Mouse (Mus musculus) intestine, embryonic 14.5 days (tissue): ENCODE measurements around the gene Lgals1. TPM values are rescaled to one million over a fixed set of nuclear protein-coding genes. Genes with fewer than 3 reads are reported as not detected.
A peak's percentile ranks its signal among the peaks of the same experiment; 100 is the strongest.

ENCODE experiments used
- ATAC-seq: fragments of 200-750 bp; cut with Nextera tagmentation; replicated peaks from 2 replicates; pipeline ENCODE4 v1.8.0; 2017; ENCODE audit warnings: low read depth, moderate number of reproducible peaks, moderate TSS enrichment, moderate library complexity; ENCODE audit not compliant: low FRiP score, low TSS enrichment
- DNase-seq: peaks from one replicate; pipeline ENCODE4 v3.0.0-alpha.2; 2018; ENCODE audit warnings: low spot score
- H3K27ac ChIP-seq: fragments of 300-500 bp; sonication (generic); 2 replicates; pipeline ENCODE4 v1.5.1; 2014; ENCODE audit warnings: low read depth, mild to moderate bottlenecking, control low read depth
- H3K27me3 ChIP-seq: fragments of 300-500 bp; sonication (generic); replicated peaks from 2 replicates; pipeline ENCODE4 v1.6.1; 2014; ENCODE audit warnings: low read length, control low read depth; ENCODE audit not compliant: control insufficient read depth, insufficient read depth
- H3K36me3 ChIP-seq: fragments of 300-500 bp; sonication (generic); 2 replicates; pipeline ENCODE4 v1.6.1; 2014; ENCODE audit warnings: low read length, control low read depth; ENCODE audit not compliant: control insufficient read depth, insufficient read depth
- H3K4me1 ChIP-seq: fragments of 300-500 bp; sonication (generic); replicated peaks from 2 replicates; pipeline ENCODE4 v1.6.1; 2014; ENCODE audit warnings: low read length, control low read depth, mixed read lengths; ENCODE audit not compliant: control insufficient read depth, insufficient read depth
- H3K4me2 ChIP-seq: fragments of 300-500 bp; sonication (generic); 2 replicates; pipeline ENCODE4 v1.6.1; 2014; ENCODE audit warnings: low read length
- H3K4me3 ChIP-seq: fragments of 300-500 bp; sonication (generic); 2 replicates; pipeline ENCODE4 v1.5.1; 2014; ENCODE audit warnings: low read depth, low read length, control low read depth, mixed read lengths
- H3K9ac ChIP-seq: fragments of 300-500 bp; sonication (generic); 2 replicates; pipeline ENCODE4 v1.6.1; 2014; ENCODE audit warnings: mild to moderate bottlenecking, low read length
- H3K9me3 ChIP-seq: fragments of 300-500 bp; sonication (generic); 2 replicates; pipeline ENCODE4 v1.6.1; 2016; ENCODE audit warnings: low read length, control low read depth; ENCODE audit not compliant: control insufficient read depth
- WGBS: fragments of 180-500 bp; shearing (Covaris S2); extraction: QIAGEN DNeasy Blood & Tissue Kit; methylation state at CpG from one replicate; pipeline ENCODE4 v1.1.7; 2014; 5-methylcytosine and 5-hydroxymethylcytosine counted together
- polyA plus RNA-seq: library from polyadenylated mRNA; unstranded; fragments of >200 nt; fragmentation: Nextera tagmentation; extraction: Ambion mirVana; gene quantifications from 2 replicates; pipeline ENCODE4 v1.2.1, GENCODE M21; 2014

Lgals1 gene
- polyA plus RNA-seq, 1 experiment from 2014 or later, result 1,194 TPM

GRCm38 (mm10) chr15:78937311-78937710, 10.8 kb downstream of the Lgals1 start:
- Histone ChIP-seq H3K9ac (no peak overlapping the region), H3K9me3 (no peaks in the 10 kb centered on the region), H3K4me2 (no peak overlapping the region), H3K4me1 (peaks cover 8% of the 10 kb centered on the region), H3K27ac (no peak overlapping the region), H3K4me3 (no peak overlapping the region), H3K36me3 (peaks cover 47% of the 10 kb centered on the region), H3K27me3 (no peaks in the 10 kb centered on the region)
- ATAC-seq (no peak), DNase-seq (no peak)
- 87% methylated on average over 10 of the region's 10 CpGs for WGBS

- peaks cover 47% of the 10 kb centered on the region for H3K36me3 ChIP-seq
- no peak overlapping the region for H3K27ac ChIP-seq
- H3K4me3 ChIP-seq, result no peak overlapping the region
- no peak overlapping the region for H3K4me2 ChIP-seq
- no peaks in the 10 kb centered on the region for H3K27me3 ChIP-seq
- no peak overlapping the region for H3K9ac ChIP-seq
- 83% methylated on average over 2 of the region's 2 CpGs for WGBS
- ATAC-seq (no peak), DNase-seq (no peak)
- H3K4me1 ChIP-seq, result peaks cover 8% of the 10 kb centered on the region
- H3K9me3 ChIP-seq, result no peaks in the 10 kb centered on the region
These were observed 11.4 kb downstream of the Lgals1 start for GRCm38 (mm10) chr15:78937963-78938362.

- no peak overlapping the region for H3K9ac ChIP-seq
- H3K4me3 ChIP-seq, result no peak overlapping the region
- H3K9me3 ChIP-seq, result no peaks in the 10 kb centered on the region
- H3K4me2 ChIP-seq, result no peak overlapping the region
- no peak for ATAC-seq
- no peak overlapping the region for H3K27ac ChIP-seq
- no peaks in the 10 kb centered on the region for H3K27me3 ChIP-seq
- no peak for DNase-seq
- peaks cover 8% of the 10 kb centered on the region for H3K4me1 ChIP-seq
- peaks cover 47% of the 10 kb centered on the region for H3K36me3 ChIP-seq
- WGBS, result 92% methylated on average over 13 of the region's 13 CpGs
These were observed 13.8 kb downstream of the Lgals1 start for GRCm38 (mm10) chr15:78940325-78940724.

- H3K27me3 ChIP-seq, result peaks cover 3% of the 10 kb centered on the region; the same call in 1 of the 2 replicates
- no peak overlapping the region for H3K27ac ChIP-seq
- peak overlapping the region; percentile 37; the same call in 1 of the 2 replicates for H3K9ac ChIP-seq
These were observed 16.1 kb downstream of the Lgals1 start for GRCm38 (mm10) chr15:78942663-78943062.

GRCm38 (mm10) chr15:78946232-78946631, 19.7 kb downstream of the Lgals1 start:
- ATAC-seq, result no peak
- Histone ChIP-seq H3K4me3 (no peak overlapping the region), H3K36me3 (peaks cover 7% of the 10 kb centered on the region), H3K4me1 (peaks cover 6% of the 10 kb centered on the region; the same call in 1 of the 2 replicates), H3K27ac (no peak overlapping the region), H3K9ac (no peak overlapping the region), H3K27me3 (peaks cover 3% of the 10 kb centered on the region; the same call in 1 of the 2 replicates), H3K9me3 (no peaks in the 10 kb centered on the region), H3K4me2 (no peak overlapping the region)
- DNase-seq, result no peak
- WGBS, result 81% methylated on average over 7 of the region's 7 CpGs

More at GRCm38 (mm10) chr15:78942663-78943062, 16.1 kb downstream of the Lgals1 start:
- H3K36me3 ChIP-seq, result peaks cover 43% of the 10 kb centered on the region
- DNase-seq (peak; percentile 94), ATAC-seq (peak; percentile 74)
- H3K4me1 ChIP-seq, result no peaks in the 10 kb centered on the region; the same call in 1 of the 2 replicates
- peak overlapping the region; percentile 28 for H3K4me3 ChIP-seq
- H3K4me2 ChIP-seq, result peak overlapping the region; percentile 58
- H3K9me3 ChIP-seq, result no peaks in the 10 kb centered on the region
- WGBS, result 2% methylated on average over 9 of the region's 9 CpGs

- Histone ChIP-seq H3K9me3 (no peaks in the 10 kb centered on the region), H3K27ac (peak within 1 kb of the TSS; percentile 4; the same call in 1 of the 2 replicates), H3K9ac (peak within 1 kb of the TSS; percentile 53), H3K4me2 (peak within 1 kb of the TSS; percentile 80), H3K27me3 (peaks cover 3% of the 10 kb centered on the region; the same call in 1 of the 2 replicates), H3K4me1 (peaks cover 6% of the 10 kb centered on the region; the same call in 1 of the 2 replicates), H3K4me3 (peak within 1 kb of the TSS; percentile 48), H3K36me3 (no peaks in the 10 kb centered on the region)
- peak; percentile 87 for DNase-seq
- peak; percentile 92 for ATAC-seq
- under 1% methylated on average over 24 of the region's 24 CpGs for WGBS
These were observed 21.1 kb downstream of the Lgals1 start, which contains the start of gene Triobp for GRCm38 (mm10) chr15:78947657-78948056. Gene Triobp, plus strand, starts transcription at chr15:78947724.

- Histone ChIP-seq H3K4me2 (peak overlapping the region; percentile 80), H3K9me3 (no peaks in the 10 kb centered on the region), H3K27me3 (peaks cover 3% of the 10 kb centered on the region; the same call in 1 of the 2 replicates), H3K4me1 (peaks cover 6% of the 10 kb centered on the region; the same call in 1 of the 2 replicates), H3K36me3 (no peaks in the 10 kb centered on the region), H3K27ac (peak overlapping the region; percentile 4; the same call in 1 of the 2 replicates), H3K9ac (peak overlapping the region; percentile 53), H3K4me3 (peak overlapping the region; percentile 48)
- no peak for ATAC-seq
- peak; percentile 54 for DNase-seq
- WGBS, result 8% methylated on average over 11 of the region's 11 CpGs
These were observed 21.7 kb downstream of the Lgals1 start for GRCm38 (mm10) chr15:78948152-78948725.

GRCm38 (mm10) chr15:78948883-78949282, 22.4 kb downstream of the Lgals1 start:
- 96% methylated on average over 3 of the region's 3 CpGs for WGBS
- DNase-seq, result no peak
- H3K4me3 ChIP-seq, result no peak overlapping the region
- H3K9ac ChIP-seq, result no peak overlapping the region
- ATAC-seq, result no peak
- no peak overlapping the region; the same call in 1 of the 2 replicates for H3K4me2 ChIP-seq
- no peaks in the 10 kb centered on the region for H3K36me3 ChIP-seq
- peaks cover 6% of the 10 kb centered on the region; the same call in 1 of the 2 replicates for H3K4me1 ChIP-seq
- H3K27me3 ChIP-seq, result peaks cover 3% of the 10 kb centered on the region; the same call in 1 of the 2 replicates
- H3K9me3 ChIP-seq, result no peaks in the 10 kb centered on the region
- no peak overlapping the region for H3K27ac ChIP-seq
